Mouse (Mus musculus) ovary, adult 18-20 months (tissue): ENCODE results near the gene Gdf5.

Source experiments
- DNase-seq: peaks from one replicate; pipeline ENCODE4 v3.0.0; 2022; ENCODE audit warnings: low spot score, mixed read lengths

The Gdf5 gene

DNA sequence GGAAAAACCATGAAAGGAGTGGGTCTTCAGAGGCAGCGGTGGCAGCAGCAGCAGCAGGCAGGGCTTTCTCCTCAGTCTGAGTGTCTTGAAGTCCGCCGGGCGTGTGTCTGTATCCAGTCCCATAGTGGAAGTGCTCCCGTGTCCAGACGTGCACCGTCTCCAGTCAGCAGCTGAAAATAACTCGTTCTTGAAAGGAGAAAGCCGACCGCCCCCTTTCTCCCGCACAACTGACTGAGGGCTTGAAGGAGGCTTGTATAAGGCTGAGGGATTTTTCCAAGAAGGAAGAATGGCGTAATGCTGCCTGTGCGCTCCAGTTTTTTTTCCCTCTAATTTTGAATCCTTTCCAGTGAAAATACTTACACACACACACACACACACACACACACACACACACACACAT lies at the start of gene Gdf5:
Gdf5 (minus strand) TSS at position 244 of the 400 bp plus-strand sequence.
- DNase-seq, result no peak

GRCm38 (mm10) chr2:155991863-155992321 lies 46.7 kb upstream of the Gdf5 start:
- DNase-seq, result peak; percentile 47

DNA sequence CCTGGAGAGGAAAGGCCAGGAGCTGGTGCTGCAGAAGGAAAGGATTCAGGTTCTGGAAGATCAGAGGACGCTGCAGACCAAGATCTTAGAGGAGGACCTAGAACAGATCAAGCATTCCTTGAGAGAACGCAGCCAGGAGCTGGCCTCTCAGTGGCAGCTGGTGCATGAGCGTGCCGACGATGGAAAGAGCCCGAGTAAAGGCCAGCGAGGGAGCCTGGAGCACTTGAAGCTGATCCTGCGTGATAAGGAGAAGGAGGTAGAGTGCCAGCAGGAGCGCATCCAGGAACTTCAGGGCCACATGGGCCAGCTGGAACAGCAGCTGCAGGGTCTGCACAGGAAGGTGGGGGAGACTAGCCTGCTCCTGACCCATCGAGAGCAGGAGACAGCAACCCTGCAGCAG lies 46.0 kb upstream of the Gdf5 start:
- no peak for DNase-seq

DNA sequence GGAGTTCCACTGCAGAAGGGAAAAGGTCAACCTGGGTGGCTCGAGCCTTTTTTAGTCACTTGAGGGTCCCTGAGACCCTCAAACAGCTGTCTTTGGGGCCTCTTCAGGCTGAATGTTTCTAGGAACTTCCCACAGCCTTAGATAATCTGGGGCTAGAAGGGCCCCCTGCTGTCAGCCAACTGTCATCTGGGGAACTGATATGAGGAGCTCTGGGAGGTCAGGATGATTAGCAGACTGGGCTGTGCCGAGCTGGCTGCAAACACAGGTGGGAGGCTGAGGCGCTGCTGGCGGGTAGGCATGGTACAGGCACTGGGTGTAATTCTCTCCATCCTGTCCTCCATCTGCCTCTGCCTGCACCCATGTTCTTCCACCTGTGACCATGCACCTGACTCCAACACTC lies 43.9 kb upstream of the Gdf5 start:
- DNase-seq, result no peak

- no peak for DNase-seq
These were observed 42.0 kb upstream of the Gdf5 start for GRCm38 (mm10) chr2:155987131-155987530.

- no peak for DNase-seq
These were observed 40.6 kb upstream of the Gdf5 start for GRCm38 (mm10) chr2:155985776-155986175.

DNA sequence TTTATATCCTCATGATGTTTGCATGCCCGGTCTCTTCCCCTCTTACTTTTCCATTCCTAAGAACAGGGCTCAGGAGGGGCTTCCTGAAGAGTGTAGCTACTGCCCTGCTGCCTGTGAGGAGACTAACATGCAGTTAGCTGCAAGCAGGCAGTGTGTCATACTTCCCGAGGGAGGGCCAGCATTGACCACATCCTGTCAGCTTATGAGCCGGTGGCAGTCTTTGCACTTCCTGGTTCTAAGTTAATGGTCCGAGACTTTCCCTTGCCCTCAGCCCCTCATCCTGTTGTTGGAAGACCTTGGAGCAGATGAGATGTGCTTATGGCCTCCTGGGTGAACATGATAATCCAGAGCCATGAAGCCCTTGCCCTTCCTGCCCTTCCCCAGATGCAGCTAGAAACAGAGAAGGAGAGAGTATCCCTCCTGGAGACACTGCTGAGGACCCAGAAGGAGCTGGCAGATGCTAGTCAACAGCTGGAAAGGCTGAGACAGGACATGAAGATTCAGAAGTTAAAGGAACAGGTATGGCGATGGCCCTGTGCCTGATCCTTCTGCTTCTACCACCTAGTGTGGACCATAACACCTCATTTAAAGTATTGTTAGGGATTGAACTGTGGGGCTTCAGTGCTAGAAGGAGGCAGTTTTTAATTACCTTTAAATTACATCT lies 34.3 kb upstream of the Gdf5 start:
- DNase-seq, result no peak

GRCm38 (mm10) chr2:155974087-155974731 lies 29.0 kb upstream of the Gdf5 start:
- DNase-seq, result no peak

DNA sequence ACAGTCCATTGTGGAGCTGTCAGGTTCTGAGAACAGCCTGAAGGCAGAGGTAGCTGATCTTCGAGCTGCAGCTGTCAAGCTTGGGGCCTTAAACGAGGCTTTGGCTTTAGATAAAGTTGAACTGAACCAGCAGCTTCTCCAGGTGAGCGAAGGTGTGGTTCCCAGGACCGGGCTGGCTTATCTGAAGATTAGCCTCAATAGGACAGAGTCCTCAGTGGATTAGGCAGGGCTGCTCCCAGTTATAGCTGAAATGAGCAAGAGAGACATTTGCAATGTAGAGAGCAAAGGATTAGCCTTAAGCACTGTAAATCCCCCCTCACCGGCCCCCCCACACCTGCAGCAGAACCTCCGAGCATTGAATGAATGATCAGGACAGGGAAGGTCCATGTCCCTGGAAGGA lies 28.2 kb upstream of the Gdf5 start:
- DNase-seq, result no peak

GRCm38 (mm10) chr2:155962991-155963390 lies 17.8 kb upstream of the Gdf5 start:
- no peak for DNase-seq

DNA sequence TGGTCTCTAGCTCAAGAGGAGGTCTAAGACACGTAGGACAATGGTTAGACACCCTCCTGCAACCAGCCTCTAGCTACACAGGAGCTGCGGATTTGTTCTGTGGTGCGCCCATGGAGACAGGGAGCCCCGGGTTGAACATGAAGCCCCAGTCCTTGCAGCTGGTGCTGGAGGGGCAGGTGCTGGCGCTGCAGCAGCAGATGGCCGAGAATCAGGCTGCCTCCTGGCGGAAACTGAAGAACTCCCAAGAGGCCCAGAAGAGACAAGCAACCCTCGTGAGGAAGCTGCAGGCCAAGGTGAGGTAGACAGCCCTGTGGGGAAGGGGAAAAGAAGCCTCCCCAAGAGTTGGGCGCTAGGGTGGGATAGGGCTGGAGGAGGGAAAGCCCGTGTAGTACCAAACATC lies 16.7 kb upstream of the Gdf5 start:
- DNase-seq, result no peak

DNA sequence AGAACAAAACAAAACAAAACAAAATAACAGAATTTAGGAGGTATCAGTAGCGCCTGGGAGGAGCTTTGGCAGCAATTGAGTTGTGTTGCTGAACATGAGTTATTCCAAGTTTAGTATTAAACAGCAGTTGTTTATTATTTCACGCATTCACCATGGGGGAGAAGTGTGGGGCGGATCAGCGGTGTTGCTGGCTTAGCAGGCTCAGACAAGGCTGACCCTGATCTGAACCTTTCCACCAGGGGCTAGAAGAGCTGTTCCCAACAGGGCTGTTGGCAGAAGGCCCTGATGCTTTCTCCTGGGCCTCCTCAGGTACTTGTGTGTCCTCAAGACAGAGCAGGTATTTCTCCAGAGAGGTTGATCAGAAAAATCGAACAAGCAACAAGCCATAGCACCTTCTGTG lies 14.8 kb upstream of the Gdf5 start:
- no peak for DNase-seq

GRCm38 (mm10) chr2:155956134-155957059 lies 11.2 kb upstream of the Gdf5 start, which contains the start of gene Cep250:
Cep250 (plus strand) TSS chr2:155956458.
- peak; percentile 88 for DNase-seq

GRCm38 (mm10) chr2:155952006-155952405 lies 6.8 kb upstream of the Gdf5 start:
- no peak for DNase-seq

GRCm38 (mm10) chr2:155949362-155949761 lies 4.2 kb upstream of the Gdf5 start:
- DNase-seq, result no peak

DNA sequence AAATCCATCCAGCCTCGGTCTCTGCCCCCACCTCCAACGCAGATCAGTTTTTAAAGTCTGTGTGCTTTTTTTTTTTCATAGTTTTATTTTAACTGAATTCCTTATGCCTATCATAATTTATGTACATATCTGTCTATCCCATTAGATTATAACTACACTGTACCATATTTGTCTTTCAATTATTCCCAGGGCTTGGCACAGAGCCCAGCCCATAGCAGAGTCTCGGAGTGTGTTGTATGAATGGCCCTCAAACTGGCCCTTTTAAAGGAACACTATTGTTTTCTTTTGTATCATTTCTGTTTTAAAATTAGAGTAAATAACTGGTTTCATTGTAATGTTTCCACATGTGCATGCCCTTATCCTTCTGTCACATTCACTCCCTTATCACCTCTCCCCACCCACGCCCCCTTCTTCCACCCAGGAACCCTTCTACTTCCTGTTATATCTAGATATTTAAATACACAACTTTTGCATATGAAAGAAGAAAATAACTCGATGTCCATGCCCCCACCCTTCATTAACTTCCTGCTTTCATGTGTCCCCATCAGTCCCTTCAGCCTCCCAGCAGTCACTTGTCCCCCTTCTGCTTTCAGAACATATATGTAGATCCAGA lies 2.3 kb upstream of the Gdf5 start:
- no peak for DNase-seq

DNA sequence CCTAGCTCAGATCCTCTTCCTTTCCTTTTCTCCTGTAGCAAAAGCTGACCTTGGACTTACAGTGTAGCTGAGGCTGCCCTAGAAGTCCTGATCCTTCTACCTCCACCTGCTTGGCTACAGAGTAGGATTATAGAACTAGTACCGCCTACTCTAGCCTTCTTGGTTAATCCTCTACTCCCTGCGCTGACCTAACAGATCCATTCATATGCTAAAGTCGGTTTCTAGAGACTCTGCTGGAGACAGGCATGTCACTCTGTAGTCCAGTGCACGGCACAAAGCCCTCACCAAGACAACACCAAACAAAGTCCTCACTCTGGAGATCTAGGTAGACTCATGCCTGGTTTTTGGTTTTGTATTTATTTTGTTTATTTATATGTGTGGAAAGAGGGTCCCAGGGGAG lies 1.3 kb upstream of the Gdf5 start:
- no peak for DNase-seq

GRCm38 (mm10) chr2:155946069-155946468 lies 902 bp upstream of the Gdf5 start:
- DNase-seq, result no peak

DNA sequence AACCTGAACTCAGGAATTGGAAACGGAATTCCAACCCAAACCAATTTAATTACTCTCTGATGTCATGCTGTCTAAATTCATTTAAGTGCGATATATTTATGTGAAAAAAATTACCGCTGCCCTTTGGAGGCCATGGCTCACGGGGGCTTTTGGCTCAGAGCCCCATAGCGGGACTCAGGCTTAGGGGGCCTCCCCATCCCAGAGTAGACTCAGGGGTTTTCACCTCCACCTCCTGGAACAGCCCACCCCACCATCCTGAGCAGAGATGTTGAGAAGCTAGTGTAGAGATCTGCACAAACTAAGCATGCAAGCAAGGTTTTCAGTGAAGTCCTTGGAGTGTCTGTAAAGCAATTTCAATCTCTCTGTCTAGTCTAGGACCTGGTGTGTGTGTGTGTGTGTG lies 413 bp upstream of the Gdf5 start:
- no peak for DNase-seq

DNA sequence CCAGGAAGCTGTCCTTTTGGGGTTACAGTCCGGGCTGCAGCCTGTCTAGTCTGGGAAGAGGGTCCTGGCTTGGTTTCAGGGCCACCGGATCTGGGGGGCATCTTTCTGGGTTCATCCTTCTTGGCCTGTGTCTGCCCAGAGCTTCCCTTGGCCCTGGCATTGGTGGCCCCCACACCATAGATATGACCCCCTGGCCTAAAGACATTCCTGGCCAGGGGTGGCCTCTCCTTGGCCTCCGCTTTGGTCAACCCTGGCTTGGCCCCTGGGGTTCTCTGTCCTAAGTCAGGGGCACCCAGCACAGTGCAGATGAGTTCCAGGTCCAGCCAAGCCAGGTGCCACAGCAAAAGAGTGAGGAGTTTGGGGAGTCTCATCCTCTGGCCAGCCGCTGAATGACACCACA lies 482 bp downstream of the Gdf5 start:
- no peak for DNase-seq

- DNase-seq, result no peak
These were observed 1.7 kb downstream of the Gdf5 start for GRCm38 (mm10) chr2:155943463-155943862.

DNA sequence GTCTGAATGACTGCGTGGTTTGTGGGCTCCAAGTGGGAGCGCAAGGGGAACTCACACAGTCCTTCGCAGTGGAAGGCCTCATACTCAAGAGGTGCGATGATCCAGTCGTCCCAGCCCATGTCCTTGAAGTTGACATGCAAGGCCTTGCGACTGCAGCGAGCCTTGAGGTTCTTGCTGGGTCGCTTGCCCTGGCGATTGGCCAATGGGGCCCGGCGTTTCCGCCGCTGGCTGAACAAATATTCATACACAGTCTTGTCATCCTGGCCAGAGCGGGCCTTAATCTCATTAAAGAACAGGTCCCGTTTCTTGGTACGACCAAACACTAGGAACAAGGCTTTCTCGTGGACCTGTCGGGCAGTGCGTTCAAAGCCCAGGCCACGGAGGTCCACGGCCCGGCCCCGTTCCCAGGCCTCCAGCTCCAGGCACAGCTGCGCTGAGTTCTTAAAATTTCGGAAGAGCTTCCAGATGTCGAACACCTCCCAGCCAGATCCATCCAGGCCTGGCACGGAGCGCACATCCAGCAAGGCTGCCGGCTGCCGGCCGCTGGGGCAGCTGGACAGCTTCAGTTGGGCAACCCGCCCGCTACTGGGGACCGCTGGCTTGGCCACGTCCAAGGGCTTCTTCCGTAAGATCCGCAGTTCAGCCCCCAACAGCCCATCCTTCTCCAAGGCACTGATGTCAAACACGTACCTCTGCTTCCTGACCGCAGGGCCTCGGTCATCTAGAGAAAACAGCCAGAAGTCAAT lies 3.3 kb downstream of the Gdf5 start:
- no peak for DNase-seq
